Mouse (Mus musculus) lung, postnatal 4 days (tissue): ENCODE results near the gene Exph5.

Experiments used
- DNase-seq, 2 experiments: peaks; one replicate each; pipeline ENCODE4 v3.0.0; 2021

Exph5 gene

GRCm38 (mm10) chr9:53409427-53409826 lies 108.0 kb downstream of the Exph5 start:
- no peak for DNase-seq

- DNase-seq, result no peak
These were observed 120.8 kb downstream of the Exph5 start for GRCm38 (mm10) chr9:53422133-53422896.

GRCm38 (mm10) chr9:53426726-53427125 lies 125.3 kb downstream of the Exph5 start:
- DNase-seq, result no peak
